Mouse (Mus musculus) hindbrain, postnatal 0 days (tissue): ENCODE results near the gene Slc45a3. TPM values are rescaled to one million over a fixed set of nuclear protein-coding genes. Genes with fewer than 3 reads are reported as not detected.

ENCODE experiments used
- ATAC-seq: fragments of 200-750 bp; cut with Nextera tagmentation; 2 replicates; pipeline ENCODE4 v1.8.0; 2017; ENCODE audit warnings: mild to moderate bottlenecking, moderate TSS enrichment, moderate library complexity
- DNase-seq: peaks from one replicate; pipeline ENCODE4 v3.0.0-alpha.2; 2015; ENCODE audit warnings: low spot score
- H3K27ac ChIP-seq: fragments of 300-500 bp; sonication (generic); 2 replicates; pipeline ENCODE4 v1.5.1; 2014; ENCODE audit warnings: mild to moderate bottlenecking
- H3K27me3 ChIP-seq: fragments of 300-500 bp; sonication (generic); 2 replicates; pipeline ENCODE4 v1.6.1; 2014; ENCODE audit warnings: low read length, mixed read lengths; ENCODE audit not compliant: insufficient read depth
- H3K36me3 ChIP-seq: fragments of 300-500 bp; sonication (generic); 2 replicates; pipeline ENCODE4 v1.6.1; 2014; ENCODE audit warnings: low read length, mixed read lengths; ENCODE audit not compliant: insufficient read depth
- H3K4me1 ChIP-seq: fragments of 300-500 bp; sonication (generic); 2 replicates; pipeline ENCODE4 v1.6.1; 2014; ENCODE audit warnings: antibody characterized with exemption, low read length, mixed read lengths; ENCODE audit not compliant: insufficient read depth
- H3K4me2 ChIP-seq: fragments of 300-500 bp; sonication (generic); 2 replicates; pipeline ENCODE4 v1.6.1; 2014; ENCODE audit warnings: low read depth, mild to moderate bottlenecking, low read length, moderate library complexity, mixed read lengths
- H3K4me3 ChIP-seq: fragments of 300-500 bp; sonication (generic); 2 replicates; pipeline ENCODE4 v1.5.1; 2014; ENCODE audit warnings: low read length
- H3K9ac ChIP-seq: fragments of 300-500 bp; sonication (generic); replicated peaks from 2 replicates; pipeline ENCODE4 v1.6.1; 2014; ENCODE audit warnings: mild to moderate bottlenecking, low read length, moderate library complexity, mixed read lengths
- H3K9me3 ChIP-seq: fragments of 300-500 bp; sonication (generic); 2 replicates; pipeline ENCODE4 v1.6.1; 2016; ENCODE audit warnings: low read length, mixed read lengths
- CTCF ChIP-seq: IDR thresholded peaks from 2 replicates; pipeline ENCODE4 v1.5.1; 2016; ENCODE audit warnings: antibody characterized with exemption, control low read depth, low read depth
- WGBS: fragments of 180-500 bp; shearing (Covaris S2); extraction: QIAGEN DNeasy Blood & Tissue Kit; methylation state at CpG from one replicate; pipeline ENCODE4 v1.1.7; 2014; 5-methylcytosine and 5-hydroxymethylcytosine counted together
- polyA plus RNA-seq: library from polyadenylated mRNA; unstranded; fragments of >200 nt; fragmentation: Nextera tagmentation; extraction: Ambion mirVana; gene quantifications from 2 replicates; pipeline ENCODE4 v1.2.1, GENCODE M21; 2015
- total RNA-seq: library from RNA; depleted of rRNA; stranded (reverse); fragments of >200 nt; gene quantifications from 2 replicates; pipeline ENCODE4 v1.2.3, GENCODE M21; 2014

Gene Slc45a3
- total and polyA plus RNA-seq, 2 experiments from 2014 or later: 0.28 to 2.0 TPM

- H3K27ac ChIP-seq: no peak overlapping the region
- H3K4me2 ChIP-seq: no peak overlapping the region
- H3K36me3 ChIP-seq: no peaks in the 10 kb centered on the region
- H3K4me1 ChIP-seq: no peaks in the 10 kb centered on the region
- no peaks in the 10 kb centered on the region for H3K9me3 ChIP-seq
- WGBS: 48% methylated on average over 2 of the region's 2 CpGs
- no peak overlapping the region for H3K9ac ChIP-seq
- ATAC-seq (no peak), DNase-seq (no peak)
- H3K4me3 ChIP-seq: no peak overlapping the region
- no peak for TF ChIP-seq CTCF
- H3K27me3 ChIP-seq: no peaks in the 10 kb centered on the region
Observed at GRCm38 (mm10) chr1:131940711-131941244, 22.0 kb upstream of the Slc45a3 start.

DNA sequence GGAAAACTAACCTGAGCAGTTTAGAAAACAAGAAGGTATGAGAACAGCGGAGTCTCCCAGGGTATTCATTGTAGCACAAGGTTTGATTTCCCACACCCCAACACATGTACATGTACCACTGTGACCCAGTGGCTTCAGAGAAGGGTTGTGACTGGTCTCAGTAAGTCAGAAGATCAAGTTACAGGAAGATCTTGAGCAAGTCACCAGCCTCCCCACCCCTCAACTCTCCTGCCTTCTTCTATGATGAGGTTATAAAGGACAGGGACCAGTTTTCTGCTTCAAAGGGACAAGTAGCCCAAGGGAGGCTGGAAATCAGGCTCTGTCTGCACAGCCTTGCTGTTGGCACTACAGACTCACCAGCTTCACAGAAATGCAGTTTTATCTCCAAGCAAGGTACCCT lies 21.3 kb upstream of the Slc45a3 start:
- Histone ChIP-seq H3K4me2 (no peak overlapping the region), H3K4me3 (no peak overlapping the region), H3K9ac (no peak overlapping the region), H3K9me3 (no peaks in the 10 kb centered on the region), H3K27ac (no peak overlapping the region), H3K27me3 (no peaks in the 10 kb centered on the region), H3K4me1 (no peaks in the 10 kb centered on the region), H3K36me3 (no peaks in the 10 kb centered on the region)
- no peak for TF ChIP-seq CTCF
- 97% methylated on average over 1 of the region's 1 CpGs for WGBS
- ATAC-seq (no peak), DNase-seq (no peak)

GRCm38 (mm10) chr1:131942621-131943590 lies 19.9 kb upstream of the Slc45a3 start:
- Histone ChIP-seq H3K27ac (no peak overlapping the region), H3K9ac (no peak overlapping the region), H3K27me3 (no peaks in the 10 kb centered on the region), H3K36me3 (no peaks in the 10 kb centered on the region), H3K4me2 (no peak overlapping the region), H3K4me3 (no peak overlapping the region), H3K4me1 (no peaks in the 10 kb centered on the region), H3K9me3 (no peaks in the 10 kb centered on the region)
- DNase-seq (no peak), ATAC-seq (no peak)
- WGBS: 59% methylated on average over 16 of the region's 16 CpGs
- TF ChIP-seq CTCF: no peak

DNA sequence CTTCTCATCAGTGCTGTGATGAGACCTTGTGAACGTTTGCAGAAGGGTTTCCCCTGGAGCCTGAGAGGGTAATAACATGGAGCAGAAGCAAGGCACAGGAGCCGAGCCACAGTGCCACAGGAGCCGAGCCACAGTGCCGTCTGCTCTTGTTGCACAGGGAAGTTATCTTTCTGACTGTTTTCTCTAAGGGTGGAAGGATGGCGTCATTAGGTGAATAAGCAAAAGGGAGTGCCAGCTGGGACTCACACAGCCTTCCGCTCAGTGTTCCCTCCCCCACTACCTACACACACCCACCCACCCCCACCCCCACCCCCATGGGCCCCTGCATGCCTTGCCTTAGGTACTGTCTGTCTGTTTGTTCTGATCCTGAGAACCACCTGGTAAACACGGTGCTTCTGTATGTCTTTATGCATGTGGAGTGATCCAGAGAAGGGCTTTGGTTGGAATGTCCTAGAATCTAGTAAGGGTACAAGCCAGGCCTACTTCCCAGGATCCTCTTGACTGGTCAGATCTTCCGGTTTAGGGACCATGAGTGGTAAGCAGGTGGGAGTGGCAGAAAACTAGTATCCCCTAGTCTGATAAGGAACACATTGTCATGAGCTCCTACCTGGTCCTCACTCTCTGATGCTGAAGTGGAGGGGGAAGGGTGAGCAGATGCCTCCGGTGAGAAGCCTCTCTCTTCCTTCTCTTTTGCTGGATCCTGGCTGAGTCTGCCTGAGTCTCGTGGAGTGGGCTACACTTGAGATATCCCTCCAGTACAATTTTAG lies 16.9 kb upstream of the Slc45a3 start:
- no peak overlapping the region for H3K4me2 ChIP-seq
- no peaks in the 10 kb centered on the region for H3K27me3 ChIP-seq
- ATAC-seq (no peak), DNase-seq (no peak)
- no peak overlapping the region for H3K27ac ChIP-seq
- no peaks in the 10 kb centered on the region for H3K9me3 ChIP-seq
- H3K4me3 ChIP-seq: no peak overlapping the region
- no peak overlapping the region for H3K9ac ChIP-seq
- H3K4me1 ChIP-seq: no peaks in the 10 kb centered on the region
- WGBS: 67% methylated on average over 10 of the region's 10 CpGs
- no peak for TF ChIP-seq CTCF
- no peaks in the 10 kb centered on the region for H3K36me3 ChIP-seq

DNA sequence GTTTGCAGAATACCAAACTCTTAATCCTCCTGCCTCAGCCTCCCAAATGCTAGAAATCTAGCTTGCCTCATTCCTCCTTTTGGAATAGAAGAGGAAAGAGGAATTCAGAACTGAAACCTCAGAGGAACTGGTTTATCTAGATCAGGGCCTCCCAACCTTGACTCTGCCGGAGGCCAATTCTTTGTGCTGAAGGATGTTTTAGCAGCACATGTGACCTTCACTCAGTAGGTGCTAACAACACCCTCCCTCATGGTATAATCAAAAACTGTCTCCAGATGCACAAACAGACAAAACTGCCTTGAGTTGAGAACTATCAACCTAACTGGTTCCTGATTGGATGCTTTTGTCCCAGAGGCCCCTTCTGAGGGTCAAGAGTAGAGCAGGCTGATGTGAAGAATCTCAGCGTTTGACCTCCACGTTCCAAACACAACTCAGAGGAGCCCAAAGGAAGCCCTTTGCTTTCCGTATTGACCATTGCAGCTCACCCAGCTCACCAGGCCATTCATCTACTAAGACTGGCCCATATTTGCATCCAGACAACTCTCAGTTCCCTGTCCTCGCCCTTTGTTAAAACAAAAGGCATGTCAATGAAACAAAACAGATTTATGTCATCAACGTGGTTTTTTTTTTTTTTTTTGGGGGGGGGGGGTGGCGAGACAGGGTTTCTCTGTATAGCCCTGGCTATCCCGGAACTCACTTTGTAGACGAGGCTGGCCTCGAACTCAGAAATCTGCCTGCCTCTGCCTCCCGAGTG lies 16.1 kb upstream of the Slc45a3 start:
- 87% methylated on average over 11 of the region's 11 CpGs for WGBS
- no peaks in the 10 kb centered on the region for H3K9me3 ChIP-seq
- DNase-seq (no peak), ATAC-seq (no peak)
- H3K9ac ChIP-seq: no peak overlapping the region
- H3K36me3 ChIP-seq: no peaks in the 10 kb centered on the region
- H3K27me3 ChIP-seq: no peaks in the 10 kb centered on the region
- no peak overlapping the region for H3K27ac ChIP-seq
- no peaks in the 10 kb centered on the region for H3K4me1 ChIP-seq
- no peak overlapping the region for H3K4me3 ChIP-seq
- H3K4me2 ChIP-seq: no peak overlapping the region
- TF ChIP-seq CTCF: no peak

- no peak overlapping the region for H3K27ac ChIP-seq
- WGBS: 32% methylated on average over 1 of the region's 1 CpGs
- DNase-seq (no peak), ATAC-seq (no peak)
- no peaks in the 10 kb centered on the region for H3K36me3 ChIP-seq
- H3K4me1 ChIP-seq: no peaks in the 10 kb centered on the region
- no peak overlapping the region for H3K4me2 ChIP-seq
- H3K9ac ChIP-seq: no peak overlapping the region
- H3K27me3 ChIP-seq: no peaks in the 10 kb centered on the region
- no peak overlapping the region for H3K4me3 ChIP-seq
- H3K9me3 ChIP-seq: no peaks in the 10 kb centered on the region
- no peak for TF ChIP-seq CTCF
Observed at GRCm38 (mm10) chr1:131947997-131948525, 14.7 kb upstream of the Slc45a3 start.
